Mouse (Mus musculus) erythroblast, embryonic 14.5 days (primary cell): ENCODE results near the gene Gm45808. TPM values are rescaled to one million over a fixed set of nuclear protein-coding genes. Genes with fewer than 3 reads are reported as not detected.

ENCODE experiments used
- H3K27me3 ChIP-seq: 2 replicates; pipeline ENCODE4 v1.6.1; 2012; ENCODE audit warnings: inconsistent platforms; ENCODE audit not compliant: control insufficient read depth
- H3K36me3 ChIP-seq: 2 replicates; pipeline ENCODE4 v1.6.1; 2012; ENCODE audit warnings: mild to moderate bottlenecking, inconsistent platforms; ENCODE audit not compliant: control insufficient read depth
- H3K4me1 ChIP-seq: 2 replicates; pipeline ENCODE4 v1.6.1; 2012; ENCODE audit warnings: inconsistent platforms; ENCODE audit not compliant: control insufficient read depth
- H3K4me3 ChIP-seq: replicated peaks from 2 replicates; pipeline ENCODE3; 2012; ENCODE audit warnings: moderate library complexity, mild to moderate bottlenecking, inconsistent platforms
- H3K9me3 ChIP-seq: 2 replicates; pipeline ENCODE4 v1.6.1; 2012; ENCODE audit warnings: low read length, inconsistent platforms, mixed read lengths; ENCODE audit not compliant: control insufficient read depth
- GATA1 ChIP-seq: IDR thresholded peaks from 2 replicates; pipeline ENCODE4 v1.6.1; 2012; ENCODE audit warnings: low read length, inconsistent platforms, mixed read lengths
- TAL1 ChIP-seq: IDR thresholded peaks from 3 replicates; pipeline ENCODE4 v1.6.1; 2012; ENCODE audit warnings: low read length, inconsistent platforms, mixed read lengths
- polyA plus RNA-seq: library from polyadenylated mRNA; stranded (reverse); fragments of >175 nt; gene quantifications from 2 replicates; pipeline ENCODE4 v1.2.3, GENCODE M21; 2012

Gene Gm45808
- polyA plus RNA-seq, 1 experiment: not detected

GRCm38 (mm10) chr7:45421194-45421593 lies 65.4 kb downstream of the Gm45808 start:
- peaks cover 39% of the 10 kb centered on the region for H3K27me3 ChIP-seq
- H3K4me3 ChIP-seq: no peak overlapping the region
- no peaks in the 10 kb centered on the region; the same call in 1 of the 2 replicates for H3K9me3 ChIP-seq
- TF ChIP-seq TAL1: no peak
- no peaks in the 10 kb centered on the region for H3K4me1 ChIP-seq
- H3K36me3 ChIP-seq: peaks cover 56% of the 10 kb centered on the region

- peaks cover 45% of the 10 kb centered on the region for H3K27me3 ChIP-seq
- H3K36me3 ChIP-seq: peaks cover 51% of the 10 kb centered on the region
- TF ChIP-seq TAL1 (no peak), GATA1 (no peak)
- peaks cover 1% of the 10 kb centered on the region; the same call in 1 of the 2 replicates for H3K9me3 ChIP-seq
- no peak within 1 kb of the TSS for H3K4me3 ChIP-seq
- no peaks in the 10 kb centered on the region for H3K4me1 ChIP-seq
These were observed 66.0 kb downstream of the Gm45808 start, which contains the start of gene Lhb for GRCm38 (mm10) chr7:45420615-45420919. Gene Lhb, plus strand, starts transcription at chr7:45420820.

- TF ChIP-seq TAL1 (no peak), GATA1 (no peak)
- Histone ChIP-seq H3K36me3 (peaks cover 46% of the 10 kb centered on the region), H3K4me1 (no peaks in the 10 kb centered on the region), H3K4me3 (no peak overlapping the region), H3K9me3 (peaks cover 2% of the 10 kb centered on the region; the same call in 1 of the 2 replicates), H3K27me3 (peaks cover 51% of the 10 kb centered on the region)
These were observed 66.6 kb downstream of the Gm45808 start for GRCm38 (mm10) chr7:45419859-45420614.

- TF ChIP-seq TAL1 (no peak), GATA1 (no peak)
- Histone ChIP-seq H3K27me3 (peaks cover 71% of the 10 kb centered on the region), H3K4me1 (peaks cover 10% of the 10 kb centered on the region), H3K9me3 (peaks cover 6% of the 10 kb centered on the region; the same call in 1 of the 2 replicates), H3K36me3 (peaks cover 25% of the 10 kb centered on the region), H3K4me3 (no peak overlapping the region)
These were observed 68.6 kb downstream of the Gm45808 start for GRCm38 (mm10) chr7:45417962-45418492.

Other genes with a start within 250 kb of the Gm45808 start
- gene Cd37, start 247.7 kb downstream of the Gm45808 start, polyA plus RNA-seq: 0.70 and 1.2 TPM in 2 replicates
- gene Slc6a16, start 245.7 kb downstream of the Gm45808 start, polyA plus RNA-seq: not detected in 2 replicates
- not detected in 2 replicates for gene Slc6a21, start 209.3 kb downstream of the Gm45808 start, polyA plus RNA-seq
- 0.02 and 0.04 TPM in 2 replicates for gene Trpm4, start 153.0 kb downstream of the Gm45808 start, polyA plus RNA-seq
- gene Hrc, start 151.5 kb downstream of the Gm45808 start, polyA plus RNA-seq: not detected in 2 replicates
- 0.13 and 0.33 TPM in 2 replicates for gene Ppfia3, start 119.8 kb downstream of the Gm45808 start, polyA plus RNA-seq
- gene Lin7b, start 116.2 kb downstream of the Gm45808 start, polyA plus RNA-seq: 0.18 TPM in 1 of 2 replicates, not detected in the other
- 68.0 and 79.6 TPM in 2 replicates for gene Snrnp70, start 91.1 kb downstream of the Gm45808 start, polyA plus RNA-seq
- not detected in 2 replicates for gene Kcna7, start 81.2 kb downstream of the Gm45808 start, polyA plus RNA-seq
- gene Ntf5, start 73.1 kb downstream of the Gm45808 start, polyA plus RNA-seq: not detected in 2 replicates
- gene Lhb, start 66.0 kb downstream of the Gm45808 start, polyA plus RNA-seq: not detected in 2 replicates
- gene Gys1, start 52.0 kb downstream of the Gm45808 start, polyA plus RNA-seq: 0.09 and 0.12 TPM in 2 replicates
- gene Ruvbl2, start 48.7 kb downstream of the Gm45808 start, polyA plus RNA-seq: 15.2 and 15.3 TPM in 2 replicates
- 3,659 and 3,743 TPM in 2 replicates for gene Ftl1, start 26.9 kb downstream of the Gm45808 start, polyA plus RNA-seq
- 24.4 and 25.7 TPM in 2 replicates for gene Bax, start 19.9 kb downstream of the Gm45808 start, polyA plus RNA-seq
- 0.03 and 0.08 TPM in 2 replicates for gene Tulp2, start 4.9 kb downstream of the Gm45808 start, polyA plus RNA-seq
- gene Dhdh, start 2.0 kb upstream of the Gm45808 start, polyA plus RNA-seq: 0.01 and 0.02 TPM in 2 replicates
- 54.7 and 66.6 TPM in 2 replicates for gene Nucb1, start 23.6 kb upstream of the Gm45808 start, polyA plus RNA-seq
- 543 and 840 TPM in 2 replicates for gene Ppp1r15a, start 39.5 kb upstream of the Gm45808 start, polyA plus RNA-seq
- gene Plekha4, start 39.5 kb upstream of the Gm45808 start, polyA plus RNA-seq: 0.42 and 1.0 TPM in 2 replicates
- 0.31 and 0.50 TPM in 2 replicates for gene Hsd17b14, start 68.1 kb upstream of the Gm45808 start, polyA plus RNA-seq
- gene Bcat2, start 83.3 kb upstream of the Gm45808 start, polyA plus RNA-seq: 1.1 and 2.6 TPM in 2 replicates
- not detected in 2 replicates for gene Fgf21, start 128.7 kb upstream of the Gm45808 start, polyA plus RNA-seq
- gene Fut1, start 130.5 kb upstream of the Gm45808 start, polyA plus RNA-seq: not detected in 2 replicates
- 0.05 TPM in 1 of 2 replicates, not detected in the other for gene Izumo1, start 135.0 kb upstream of the Gm45808 start, polyA plus RNA-seq
- gene Rasip1, start 140.7 kb upstream of the Gm45808 start, polyA plus RNA-seq: 0.04 and 0.06 TPM in 2 replicates
- not detected in 2 replicates for gene Mamstr, start 153.2 kb upstream of the Gm45808 start, polyA plus RNA-seq
- 0.09 TPM in 1 of 2 replicates, not detected in the other for gene Fut2, start 179.6 kb upstream of the Gm45808 start, polyA plus RNA-seq
- not detected in 2 replicates for gene Ntn5, start 197.2 kb upstream of the Gm45808 start, polyA plus RNA-seq
- not detected in 2 replicates for gene Sec1, start 207.6 kb upstream of the Gm45808 start, polyA plus RNA-seq
- gene Car11, start 213.0 kb upstream of the Gm45808 start, polyA plus RNA-seq: not detected in 2 replicates
- gene Dbp, start 218.3 kb upstream of the Gm45808 start, polyA plus RNA-seq: 0.07 TPM in 2 replicates
- gene Rpl18, start 228.6 kb upstream of the Gm45808 start, polyA plus RNA-seq: 1,232 and 1,322 TPM in 2 replicates
- gene Sphk2, start 231.2 kb upstream of the Gm45808 start, polyA plus RNA-seq: 5.1 and 5.7 TPM in 2 replicates
- 0.03 and 0.11 TPM in 2 replicates for gene Fam83e, start 234.4 kb upstream of the Gm45808 start, polyA plus RNA-seq
- not detected in 2 replicates for gene Spaca4, start 239.0 kb upstream of the Gm45808 start, polyA plus RNA-seq